Mouse (Mus musculus) testis, postnatal 14 days (tissue): ENCODE data around the gene Ceacam3.
"Not testable (repeated sequence)": the region's sequence is repeated elsewhere in the genome, so short reads cannot be mapped to it uniquely, and the experiment has no call there.

Experiments used
- DNase-seq: peaks from one replicate; pipeline ENCODE4 v3.0.0; 2021; ENCODE audit warnings: low spot score

The Ceacam3 gene

DNA sequence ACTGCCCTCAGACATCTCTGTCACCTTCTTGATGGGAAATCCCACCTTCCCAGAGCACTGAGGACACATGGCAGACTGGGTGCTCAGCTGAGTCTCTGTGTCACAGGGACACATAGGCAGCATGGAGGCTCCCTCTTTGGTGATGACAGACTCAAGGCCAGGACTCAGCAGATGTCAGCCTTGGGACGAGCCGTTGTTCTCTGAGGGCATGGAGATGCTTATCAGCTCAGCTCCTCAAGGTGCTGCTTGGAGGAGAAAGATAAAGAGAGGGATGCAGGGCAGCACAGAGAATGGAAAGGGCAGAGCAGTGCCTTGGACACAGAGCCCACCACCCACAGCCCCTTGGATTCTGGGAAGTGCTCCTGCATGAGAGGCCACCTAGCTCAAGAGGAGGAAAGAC lies at the start of gene Ceacam3:
Ceacam3 (plus strand) TSS at position 352 of the 400 bp plus-strand sequence.
- no peak for DNase-seq

DNA sequence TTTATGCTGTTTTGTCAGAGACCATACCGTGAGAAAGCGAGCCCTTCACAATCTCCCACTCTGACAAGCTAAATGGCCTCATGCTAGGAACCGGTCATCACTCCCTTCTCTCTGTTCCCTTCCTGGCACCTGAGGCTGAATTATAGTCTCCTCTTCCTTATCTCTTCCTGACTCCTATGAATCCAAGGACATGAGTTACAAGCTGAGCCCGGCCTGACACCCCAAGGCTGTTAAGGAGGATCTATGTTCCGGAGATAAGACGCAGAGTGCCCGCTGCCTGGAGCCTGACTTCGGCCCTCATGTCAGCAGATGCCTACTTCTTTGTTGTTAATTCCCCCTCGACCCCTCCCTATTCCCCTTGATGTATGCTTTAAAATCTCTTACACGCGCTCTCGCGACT lies 48.5 kb upstream of the Ceacam3 start:
- DNase-seq = not testable (repeated sequence)

DNA sequence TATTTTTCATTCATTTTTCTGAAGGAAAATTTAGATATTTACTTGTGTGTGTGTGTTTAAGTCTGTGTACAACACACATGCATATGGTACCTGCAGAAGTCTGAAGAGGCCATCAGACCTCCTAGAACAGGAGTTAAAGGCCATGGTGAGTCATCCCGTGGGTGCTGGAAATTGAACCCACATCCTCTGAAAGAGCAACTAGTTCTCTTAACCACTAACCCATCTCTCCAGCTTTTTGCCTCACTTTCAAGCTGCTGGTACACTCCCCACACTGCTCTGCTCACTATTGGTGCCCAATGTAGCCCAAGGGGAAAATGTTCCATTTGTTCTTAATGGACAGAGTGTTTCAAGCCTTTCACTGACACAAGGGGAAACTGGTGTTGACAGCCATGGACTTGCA lies 14.8 kb upstream of the Ceacam3 start:
- DNase-seq = no peak

DNA sequence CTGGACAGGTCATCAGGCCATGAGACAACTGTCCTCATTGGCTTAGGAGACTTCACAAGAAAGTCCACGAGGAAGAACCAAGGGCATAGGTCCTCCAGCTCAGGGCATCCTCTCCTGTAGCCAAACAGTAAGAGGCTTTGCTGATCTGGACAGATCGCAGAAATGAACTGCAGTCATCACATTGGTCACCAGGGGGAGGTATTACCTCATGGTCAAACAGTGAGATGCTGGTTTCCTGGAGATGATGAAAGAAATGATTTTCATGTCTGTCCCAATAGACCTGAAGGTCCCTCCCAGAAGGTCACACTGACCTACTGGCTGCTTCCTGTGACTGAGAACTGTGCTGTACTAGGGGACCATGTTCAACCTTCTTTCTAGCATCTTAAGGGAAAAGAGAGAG lies 5.6 kb downstream of the Ceacam3 start:
- no peak for DNase-seq

DNA sequence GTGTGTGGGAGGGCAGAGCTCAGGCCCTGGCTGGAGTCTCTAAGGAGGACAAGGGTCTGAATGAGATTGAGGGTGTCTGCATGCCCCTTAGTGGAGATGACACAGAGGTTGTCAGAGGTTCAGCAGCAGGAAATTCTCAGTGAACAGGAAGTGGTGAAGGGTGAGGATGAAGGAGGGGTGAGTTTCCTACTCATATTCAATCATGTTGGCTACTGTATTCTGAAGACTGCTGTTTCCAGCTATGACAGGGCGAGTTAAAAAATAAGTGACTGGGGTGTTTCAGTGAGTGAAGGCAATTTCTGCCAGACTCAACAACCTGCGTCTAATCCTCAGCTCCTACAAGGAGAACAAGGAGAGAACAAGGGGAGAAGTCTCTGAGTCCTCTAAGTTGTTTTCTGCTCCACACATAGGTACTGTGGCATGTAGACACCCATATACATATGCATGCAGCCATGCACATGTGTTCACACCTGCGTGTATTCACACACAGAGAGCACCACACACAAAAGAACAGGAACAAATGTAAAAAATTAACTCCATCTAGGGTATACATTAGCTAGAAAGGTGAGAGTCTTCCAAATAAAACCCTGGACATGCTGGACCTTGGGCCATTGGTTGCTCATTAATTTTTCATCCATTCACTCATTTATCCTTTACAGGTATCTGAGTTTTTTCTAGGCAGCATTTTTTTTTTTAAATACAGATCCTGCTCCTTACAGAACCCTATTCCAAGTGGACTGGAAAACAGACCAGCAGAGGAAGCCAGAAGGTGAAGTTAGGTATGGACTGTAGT lies 7.0 kb downstream of the Ceacam3 start:
- DNase-seq = no peak

DNA sequence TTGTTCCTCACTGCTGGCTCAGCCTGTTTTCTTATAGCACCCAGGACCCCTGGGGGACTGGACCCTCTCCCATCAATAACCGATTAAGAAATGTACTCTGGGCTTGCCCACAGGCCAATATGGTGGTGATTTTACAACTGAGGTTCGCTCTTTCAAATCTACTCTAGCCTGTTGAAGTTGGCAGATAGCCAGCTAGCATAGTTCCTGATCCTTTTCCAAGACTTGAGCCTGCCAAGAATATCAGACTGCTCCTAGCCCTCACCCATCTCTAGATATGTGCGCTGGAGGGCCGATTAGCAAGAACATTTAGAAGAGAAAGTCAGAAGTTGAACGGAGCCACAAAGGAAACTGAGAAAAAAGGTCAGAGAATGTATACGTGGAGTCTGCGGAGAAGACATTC lies 8.9 kb downstream of the Ceacam3 start:
- no peak for DNase-seq

DNA sequence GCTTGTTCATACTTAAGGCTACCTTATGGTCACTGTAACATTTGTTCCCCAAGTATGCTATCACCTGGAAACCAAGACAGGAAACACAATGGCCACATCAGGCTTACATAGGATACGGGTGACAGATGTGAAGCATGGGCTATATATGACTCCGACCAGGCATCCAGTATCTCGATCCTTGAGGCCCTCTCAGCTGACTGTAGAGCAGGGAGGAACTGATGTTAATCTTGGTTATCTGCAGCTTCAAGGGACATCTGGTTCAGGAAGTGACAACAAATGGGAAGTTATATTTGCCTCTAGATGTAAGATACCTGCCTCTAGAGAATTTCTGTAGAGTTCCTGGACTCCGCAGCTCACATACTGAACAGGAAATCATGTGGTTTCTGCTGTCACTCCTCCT lies 21.7 kb downstream of the Ceacam3 start:
- DNase-seq = no peak

DNA sequence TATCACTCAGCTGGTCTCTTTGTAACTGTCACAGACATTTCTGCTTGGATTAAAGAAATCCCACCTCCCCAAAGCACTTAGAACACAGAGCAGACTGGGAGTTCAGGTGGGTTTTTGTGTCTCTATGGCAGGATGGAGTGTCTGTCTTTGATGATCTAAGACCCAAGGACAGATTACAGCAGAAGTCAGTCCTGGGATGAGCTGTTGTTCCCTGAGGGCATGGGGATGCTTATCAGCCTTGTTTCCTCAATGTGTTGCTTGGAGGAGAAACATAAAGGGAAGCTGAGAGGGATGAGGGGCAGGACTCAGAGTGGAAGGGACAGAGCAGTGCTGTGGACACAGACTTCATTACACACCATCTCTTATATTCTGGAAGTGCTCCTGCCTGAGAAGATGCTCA lies 53.1 kb downstream of the Ceacam3 start, which contains the start of gene Psg29:
Psg29 (plus strand) TSS at position 301 of the 400 bp plus-strand sequence.
- no peak for DNase-seq

DNA sequence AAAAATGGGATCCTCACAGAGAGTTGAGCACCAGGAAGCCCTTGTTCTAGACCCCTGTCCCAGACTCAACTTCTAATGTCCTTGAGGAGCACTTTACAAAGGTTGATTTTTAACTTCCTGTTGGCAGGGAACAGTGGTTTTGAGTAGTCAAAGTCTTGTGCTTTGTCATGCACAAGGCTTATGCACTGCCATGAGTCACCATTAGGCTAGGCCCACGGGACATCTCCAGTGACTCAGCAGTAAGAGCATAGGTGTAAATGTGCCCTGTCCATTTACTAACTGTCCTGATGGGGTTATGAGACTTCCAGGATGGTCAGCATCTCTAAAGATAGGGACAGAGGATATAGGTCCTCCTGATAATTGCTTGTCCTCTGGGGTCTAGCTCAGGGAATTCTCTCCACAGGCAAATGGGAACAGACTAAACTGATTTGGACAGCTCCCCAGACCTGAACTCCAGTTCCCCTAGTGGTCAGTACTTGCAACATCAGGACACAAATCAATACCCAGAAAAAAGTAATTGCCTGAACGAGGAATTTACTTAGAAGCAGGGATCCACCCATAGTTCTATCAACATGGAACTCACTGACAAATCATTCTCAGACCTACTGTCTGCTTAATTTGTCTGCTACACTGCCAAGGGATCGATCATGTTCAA lies 55.6 kb downstream of the Ceacam3 start:
- DNase-seq = no peak
